Mouse (Mus musculus): ENCODE measurements around the gene Gm45716.
"Not testable (repeated sequence)": the region's sequence is repeated elsewhere in the genome, so short reads cannot be mapped to it uniquely, and the experiment has no call there.

The Gm45716 gene

GRCm38 (mm10) chr11:90250730-90251129, 63.2 kb downstream of the Gm45716 start:
- DNase-seq (ENCODE audit: low spot score) = no peak

- no peak for DNase-seq (ENCODE audit: low spot score)
These were observed 64.4 kb downstream of the Gm45716 start for GRCm38 (mm10) chr11:90251923-90252322.

GRCm38 (mm10) chr11:90252366-90252765, 64.9 kb downstream of the Gm45716 start:
- no peak for DNase-seq (ENCODE audit: low spot score)

- no peak for DNase-seq (ENCODE audit: low spot score)
These were observed 67.1 kb downstream of the Gm45716 start for GRCm38 (mm10) chr11:90254536-90254935.

- DNase-seq (ENCODE audit: low spot score) = no peak
These were observed 68.2 kb downstream of the Gm45716 start for GRCm38 (mm10) chr11:90255687-90256086.

GRCm38 (mm10) chr11:90256833-90257525, 69.5 kb downstream of the Gm45716 start:
- DNase-seq (ENCODE audit: low spot score) = no peak

GRCm38 (mm10) chr11:90258321-90258927, 70.9 kb downstream of the Gm45716 start:
- no peak for DNase-seq (ENCODE audit: low spot score)

GRCm38 (mm10) chr11:90259071-90259470, 71.6 kb downstream of the Gm45716 start:
- DNase-seq (ENCODE audit: low spot score) = no peak

- no peak for DNase-seq (ENCODE audit: low spot score)
These were observed 72.3 kb downstream of the Gm45716 start for GRCm38 (mm10) chr11:90259826-90260225.

- no peak for DNase-seq (ENCODE audit: low spot score)
These were observed 76.7 kb downstream of the Gm45716 start for GRCm38 (mm10) chr11:90264180-90264579.

GRCm38 (mm10) chr11:90265581-90265980, 78.1 kb downstream of the Gm45716 start:
- DNase-seq (ENCODE audit: low spot score) = no peak

- no peak for DNase-seq (ENCODE audit: low spot score)
These were observed 81.5 kb downstream of the Gm45716 start for GRCm38 (mm10) chr11:90268934-90269333.

- no peak for DNase-seq (ENCODE audit: low spot score)
These were observed 82.1 kb downstream of the Gm45716 start for GRCm38 (mm10) chr11:90269398-90270123.

GRCm38 (mm10) chr11:90270132-90270877, 82.8 kb downstream of the Gm45716 start:
- DNase-seq (ENCODE audit: low spot score) = no peak

GRCm38 (mm10) chr11:90274187-90274586, 86.7 kb downstream of the Gm45716 start:
- DNase-seq (ENCODE audit: low spot score) = no peak

- peak; percentile 44 for DNase-seq (ENCODE audit: low spot score)
These were observed 88.2 kb downstream of the Gm45716 start for GRCm38 (mm10) chr11:90275663-90276062.

GRCm38 (mm10) chr11:90276150-90276549, 88.7 kb downstream of the Gm45716 start:
- peak; percentile 44 for DNase-seq (ENCODE audit: low spot score)

GRCm38 (mm10) chr11:90276561-90276960, 89.1 kb downstream of the Gm45716 start:
- DNase-seq (ENCODE audit: low spot score) = peak; percentile 47

- no peak for DNase-seq (ENCODE audit: low spot score)
These were observed 92.6 kb downstream of the Gm45716 start for GRCm38 (mm10) chr11:90280069-90280468.

- not testable (repeated sequence) for DNase-seq (ENCODE audit: low spot score)
These were observed 94.5 kb downstream of the Gm45716 start for GRCm38 (mm10) chr11:90281943-90282342.

- DNase-seq (ENCODE audit: low spot score) = no peak
These were observed 95.7 kb downstream of the Gm45716 start for GRCm38 (mm10) chr11:90283159-90283558.

- no peak for DNase-seq (ENCODE audit: low spot score)
These were observed 96.1 kb downstream of the Gm45716 start for GRCm38 (mm10) chr11:90283601-90284000.
